Mouse (Mus musculus) gastrocnemius, postnatal 14 days (tissue): ENCODE measurements around the gene Pigs. TPM values are rescaled to one million over a fixed set of nuclear protein-coding genes. Genes with fewer than 3 reads are reported as not detected.

Source experiments
- DNase-seq: peaks from one replicate; pipeline ENCODE4 v3.0.0; 2021; ENCODE audit warnings: mixed read lengths
- intact Hi-C: fragments of 180-260 bp; cut with DNase I; formaldehyde crosslinking; loops from one replicate; pipeline ENCODE4 v1.15.1; 2025; ENCODE audit warnings: low total_unique reads
- long read RNA-seq, 2 experiments: library from polyadenylated mRNA; stranded (forward); transcript quantifications; one replicate each; pipeline ENCODE4 v2.0.0; 2021
- total RNA-seq, 2 experiments: library from RNA; stranded (reverse); gene quantifications; 2 replicates each; pipeline ENCODE4 v1.2.3; 2021

The Pigs gene
- total RNA-seq: 10 to 100 TPM; 23.1 to 25.1 TPM
- long read RNA-seq, experiment 1, transcript Pigs-201 (12 exons, 2,501 nt): major isoform, 55 of 66 reads
- long read RNA-seq, experiment 1, partial matches to known transcripts: 8 of 66 reads
- long read RNA-seq, experiment 1, other reads (novel, unspliced or antisense): 3 of 66 reads
- long read RNA-seq, experiment 2, transcript Pigs-201 (12 exons, 2,501 nt): major isoform, 59 of 68 reads
- long read RNA-seq, experiment 2, partial matches to known transcripts: 7 of 68 reads
- long read RNA-seq, experiment 2, other reads (novel, unspliced or antisense): 2 of 68 reads

DNA sequence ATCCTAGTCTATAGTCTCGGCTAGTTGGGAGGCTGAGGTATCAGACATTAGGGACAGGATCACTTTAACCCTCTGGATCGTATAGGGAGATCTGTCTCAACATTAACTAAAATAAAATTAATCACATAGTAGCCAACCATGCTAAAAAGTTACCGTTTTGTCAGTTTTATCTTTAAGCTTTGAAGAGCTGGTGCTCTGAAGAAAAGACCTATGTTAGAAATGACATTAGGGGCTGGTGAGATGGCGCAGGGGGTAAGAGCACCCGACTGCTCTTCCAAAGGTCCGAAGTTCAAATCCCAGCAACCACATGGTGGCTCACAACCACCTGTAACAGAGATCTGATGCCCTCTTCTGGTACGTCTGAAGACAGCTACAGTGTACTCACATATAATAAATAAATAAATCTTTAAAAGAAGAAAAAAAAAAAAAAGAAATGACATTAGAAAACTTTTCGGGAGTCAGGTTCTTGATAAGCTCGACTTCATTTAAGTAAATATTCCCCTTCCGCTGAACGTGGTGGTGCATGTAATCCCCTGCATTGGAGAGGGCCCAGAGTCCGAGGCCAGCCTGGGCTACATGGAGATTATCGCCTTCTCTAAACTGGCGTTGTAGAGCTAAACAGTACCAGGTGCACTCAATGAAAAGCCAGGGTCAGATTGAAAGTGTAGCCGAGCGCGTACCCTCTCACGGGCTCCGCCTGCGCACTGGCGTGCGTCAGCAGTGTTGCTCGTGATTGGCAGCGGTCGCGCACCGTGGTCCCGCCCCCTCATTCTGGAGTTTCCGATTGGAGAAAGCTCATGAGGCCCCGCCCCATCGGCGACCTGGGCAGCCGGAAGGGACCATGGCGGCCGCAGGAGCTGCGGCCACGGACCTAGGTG is at the start of gene Pigs:
Pigs (plus strand) TSS at position 782 of the 878 bp plus-strand sequence.
- DNase-seq: peak; percentile 98
- intact Hi-C loops: no loop called here

DNA sequence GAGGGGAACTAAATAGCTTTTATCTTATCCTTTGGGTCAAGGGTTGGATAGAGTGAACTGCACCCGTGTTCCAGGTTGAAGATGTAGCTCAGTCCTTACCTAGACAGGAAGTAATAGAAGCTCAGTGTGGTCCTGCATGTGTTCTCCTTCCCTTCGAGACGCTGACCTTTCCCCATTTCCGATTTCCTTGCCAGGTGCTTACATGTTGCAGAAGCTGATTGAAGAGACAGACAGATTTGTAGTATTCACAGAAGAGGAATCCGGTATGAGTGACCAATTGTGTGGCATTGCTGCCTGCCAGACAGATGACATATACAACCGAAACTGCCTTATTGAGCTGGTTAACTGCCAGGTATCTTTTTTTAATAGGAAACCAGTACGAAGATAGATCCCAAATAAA is 49.4 kb upstream of the Pigs start:
- intact Hi-C loops: no loop called here
- DNase-seq: no peak

DNA sequence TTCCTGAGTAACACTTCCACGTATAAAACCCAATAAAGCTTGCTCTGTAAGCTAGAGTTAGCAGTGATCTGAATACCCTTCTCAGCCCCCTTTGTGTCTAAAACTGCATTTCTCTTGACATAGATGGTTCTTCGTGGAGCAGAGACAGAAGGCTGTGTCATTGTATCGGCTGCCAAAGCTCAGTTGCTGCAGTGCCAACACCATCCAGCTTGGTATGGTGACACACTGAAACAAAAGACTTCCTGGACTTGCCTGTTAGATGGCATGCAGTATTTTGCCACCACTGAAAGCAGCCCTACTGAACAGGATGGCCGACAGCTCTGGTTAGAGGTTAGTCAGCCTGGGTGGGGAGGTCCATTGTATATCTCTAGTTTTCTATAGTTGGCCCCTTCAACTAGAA is 48.6 kb upstream of the Pigs start:
- intact Hi-C loops: no loop called here
- DNase-seq: no peak

DNA sequence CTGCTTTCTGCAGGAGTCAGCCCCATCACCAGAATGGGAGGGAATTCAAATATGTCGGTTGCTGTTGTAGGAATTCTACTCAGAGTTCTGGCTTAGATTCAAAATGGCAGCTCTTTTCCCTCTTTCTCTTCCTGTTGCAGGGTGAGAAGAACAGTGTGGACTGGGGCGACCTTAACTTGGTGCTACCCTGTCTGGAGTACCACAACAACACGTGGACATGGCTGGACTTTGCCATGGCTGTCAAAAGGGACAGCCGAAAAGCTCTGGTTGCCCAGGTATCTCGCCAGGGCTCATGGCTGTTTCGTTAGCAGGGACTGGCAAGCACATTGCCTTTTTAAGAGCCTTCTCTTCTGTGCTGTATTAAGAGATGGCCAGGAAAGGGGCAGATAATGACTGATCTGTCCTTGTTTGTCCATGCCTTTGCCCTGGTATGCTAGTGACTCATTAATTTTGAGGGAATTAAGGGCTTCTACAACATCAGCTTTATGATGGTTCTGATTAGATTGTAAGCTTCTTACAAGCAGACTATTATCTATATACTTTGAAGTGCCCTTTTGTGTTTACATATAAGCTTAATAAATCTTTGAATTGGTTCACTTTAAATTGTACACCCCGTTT is 39.0 kb upstream of the Pigs start:
- no peak for DNase-seq
- intact Hi-C loops: no loop called here

DNA sequence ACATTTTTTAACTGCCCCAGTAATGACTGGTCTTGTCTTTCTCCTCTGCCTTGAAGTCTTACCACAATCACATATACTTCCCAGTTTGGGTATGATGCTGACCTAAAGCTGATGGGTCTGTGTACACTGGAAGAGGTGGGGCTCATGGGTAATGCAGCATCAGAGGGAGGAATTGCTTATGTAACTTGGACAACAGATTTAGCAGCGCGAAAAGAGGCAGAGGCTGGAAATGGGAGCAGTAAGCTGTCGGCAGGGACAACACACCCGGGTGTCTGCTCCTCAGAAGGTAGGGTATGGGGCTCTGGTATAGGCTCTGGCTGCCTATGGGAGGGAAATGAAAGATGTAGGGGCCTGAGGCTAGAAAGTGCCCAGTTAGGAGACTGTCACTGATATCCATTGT is 37.6 kb upstream of the Pigs start, which contains the start of gene BC030499:
BC030499 (plus strand) TSS at position 188 of the 400 bp plus-strand sequence.
- intact Hi-C loops: no loop called here
- no peak for DNase-seq

DNA sequence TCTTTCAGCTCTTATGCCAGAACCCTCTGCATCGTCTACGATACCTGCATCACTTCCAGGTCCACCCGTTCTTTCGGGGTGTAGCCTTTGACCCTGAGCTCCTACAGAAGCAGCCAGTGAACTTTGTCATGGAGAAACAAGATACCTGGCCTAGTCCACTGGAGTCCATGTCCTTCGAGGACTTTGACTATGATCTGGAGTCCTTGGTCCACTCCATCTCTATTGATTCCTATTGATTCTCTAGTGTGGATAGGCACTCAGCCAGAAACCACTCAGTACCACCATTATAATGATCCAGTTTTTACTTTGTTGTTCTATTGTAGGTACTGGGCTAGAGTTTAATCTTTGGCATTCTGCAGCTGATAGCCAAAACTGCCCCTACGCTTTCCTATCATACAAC is 33.6 kb upstream of the Pigs start:
- intact Hi-C loops: no loop called here
- no peak for DNase-seq

DNA sequence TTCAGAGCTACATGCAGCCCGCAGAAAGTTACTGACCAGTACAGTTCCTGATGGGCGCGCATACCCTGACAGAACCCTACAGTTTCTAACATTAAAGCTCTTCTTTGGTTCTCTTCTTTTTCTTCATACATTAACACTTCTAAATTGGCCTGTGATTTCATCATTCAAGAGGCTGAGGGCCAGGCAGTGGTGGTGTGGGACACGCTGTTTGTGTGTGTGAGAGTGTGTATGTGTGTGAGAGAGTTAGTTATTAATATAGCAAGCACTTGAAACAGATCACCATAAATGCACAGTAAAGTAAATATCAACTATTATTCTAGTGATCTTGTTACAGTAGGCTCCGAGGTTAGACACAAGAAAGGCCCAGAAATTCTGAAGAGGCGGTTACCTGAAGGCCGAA is 27.3 kb upstream of the Pigs start:
- no peak for DNase-seq
- intact Hi-C loops: no loop called here

DNA sequence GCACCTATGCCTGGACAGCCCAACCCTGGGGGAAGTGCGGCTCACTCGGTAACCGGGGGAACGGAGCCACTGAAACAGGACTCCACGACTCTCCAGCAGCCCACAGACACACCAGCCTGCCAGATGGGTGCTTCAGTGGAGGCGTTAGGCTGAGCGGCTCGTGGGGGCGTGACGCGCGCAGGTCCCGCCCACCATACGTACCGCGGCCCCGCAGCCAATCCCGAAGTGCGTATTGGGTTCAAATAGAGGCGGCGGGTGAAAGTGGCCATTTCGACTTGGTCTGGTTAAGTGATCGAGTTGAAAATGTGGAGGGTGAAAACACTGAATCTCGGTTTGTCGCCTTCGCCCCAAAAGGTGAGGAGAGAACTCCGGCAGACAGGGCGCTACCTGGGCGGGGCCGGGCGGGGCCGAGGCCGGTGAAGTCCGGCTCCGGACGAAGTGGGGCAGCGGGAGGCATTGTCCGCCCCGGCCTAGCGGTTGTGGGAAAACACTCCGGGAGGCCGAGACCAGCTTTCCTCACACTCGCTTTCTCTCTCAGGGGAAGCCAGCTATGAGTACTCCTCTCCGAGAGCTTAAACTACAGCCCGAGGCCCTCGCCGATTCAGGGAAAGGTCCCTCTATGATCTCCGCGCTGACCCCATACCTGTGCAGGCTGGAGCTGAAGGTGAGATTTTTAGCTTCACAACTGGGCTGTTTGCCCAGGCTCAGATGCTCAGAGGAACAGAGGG is 26.7 kb upstream of the Pigs start, which contains the start of gene Spag5:
Spag5 (plus strand) TSS at position 173 of the 728 bp plus-strand sequence.
- DNase-seq: peak; percentile 87
- intact Hi-C loops: no loop called here

DNA sequence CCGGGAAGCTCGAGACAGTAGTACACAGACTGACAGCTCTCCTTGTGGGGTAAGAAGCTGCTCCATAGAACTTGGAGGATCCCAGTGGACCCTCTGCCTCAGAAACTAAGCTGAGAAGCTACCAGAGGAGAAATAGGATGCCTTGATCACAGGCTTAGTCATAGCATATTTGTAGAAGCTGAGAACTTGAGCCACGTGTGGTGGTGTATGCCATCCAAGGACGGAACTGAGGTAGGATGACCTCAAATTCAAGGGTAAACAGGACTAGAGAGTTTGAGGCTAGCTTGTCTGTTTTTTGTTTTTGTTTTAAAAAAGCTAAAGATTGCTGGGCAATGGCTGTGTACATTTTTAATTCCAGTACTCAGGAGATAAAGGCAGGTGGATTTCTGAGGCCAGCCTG is 22.9 kb upstream of the Pigs start:
- intact Hi-C loops: no loop called here
- no peak for DNase-seq

DNA sequence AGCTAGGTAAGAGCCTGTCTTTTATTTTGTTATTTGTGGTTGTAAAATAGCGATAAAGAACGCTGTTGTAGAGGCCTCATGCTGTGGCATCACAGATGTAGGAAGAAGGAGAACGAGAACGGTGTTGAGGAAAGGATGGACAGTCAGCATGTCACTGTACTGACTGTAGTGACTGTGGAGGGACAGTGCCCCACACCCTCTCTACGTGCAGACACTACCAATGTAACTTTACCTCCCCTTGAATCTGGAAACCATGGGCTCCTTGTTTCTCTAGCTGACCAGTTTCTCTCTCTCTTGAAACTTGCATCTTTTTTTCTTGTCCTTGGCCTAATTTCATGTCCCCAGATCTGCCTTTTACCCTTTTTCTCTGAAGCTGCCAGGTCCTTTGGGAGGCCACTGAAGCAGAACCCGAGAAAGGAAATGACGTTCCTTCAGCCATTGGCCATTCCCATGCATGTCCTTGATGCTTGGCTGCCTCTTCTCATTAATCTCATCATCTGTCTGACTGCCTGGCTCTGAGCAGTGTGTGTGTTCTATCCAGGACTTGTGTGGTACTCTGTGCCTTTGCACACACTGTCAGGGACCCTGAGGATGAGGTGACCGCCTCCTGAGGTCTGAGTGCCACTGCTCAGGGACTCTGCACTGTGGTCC is 17.2 kb upstream of the Pigs start:
- no peak for DNase-seq
- intact Hi-C loops: no loop called here

DNA sequence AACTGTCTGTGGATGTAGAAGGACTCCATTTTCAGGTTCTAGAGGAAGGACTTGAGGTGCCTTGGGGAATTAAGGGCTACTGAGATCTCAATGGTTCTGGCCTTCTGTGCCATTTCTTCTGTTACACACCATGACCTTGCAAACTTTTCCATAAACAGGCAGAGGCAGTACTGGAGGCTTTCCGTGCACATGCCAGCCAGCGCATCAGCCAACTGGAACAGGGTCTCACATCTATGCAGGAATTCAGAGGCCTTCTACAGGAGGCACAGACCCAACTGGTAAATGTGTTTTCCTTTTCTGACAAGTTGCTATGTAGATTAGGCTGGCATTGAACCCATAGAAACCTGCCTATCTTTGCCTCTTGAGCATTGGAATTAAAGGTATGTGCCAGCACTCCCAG is 14.6 kb upstream of the Pigs start:
- intact Hi-C loops: no loop called here
- no peak for DNase-seq

DNA sequence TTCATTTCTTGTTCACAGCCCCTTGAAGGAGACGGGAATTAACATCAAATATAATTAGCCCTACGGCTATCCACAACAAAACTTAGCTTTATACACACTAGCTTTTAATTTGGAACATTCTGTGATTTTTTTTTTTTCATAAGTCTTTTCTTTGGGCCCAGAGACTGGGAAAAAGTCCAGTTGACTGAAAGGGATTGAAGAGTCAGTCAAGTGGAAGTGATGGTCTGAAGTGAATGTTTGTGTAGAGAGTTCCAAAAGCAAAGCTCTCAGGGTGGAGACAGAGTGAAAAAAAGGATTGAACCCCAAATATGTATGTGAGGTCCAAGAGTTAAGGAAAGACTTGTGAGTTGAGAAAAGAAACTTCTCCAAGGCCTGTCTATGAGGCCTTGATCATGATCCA is 9.8 kb upstream of the Pigs start:
- DNase-seq: no peak
- intact Hi-C loops: no loop called here

DNA sequence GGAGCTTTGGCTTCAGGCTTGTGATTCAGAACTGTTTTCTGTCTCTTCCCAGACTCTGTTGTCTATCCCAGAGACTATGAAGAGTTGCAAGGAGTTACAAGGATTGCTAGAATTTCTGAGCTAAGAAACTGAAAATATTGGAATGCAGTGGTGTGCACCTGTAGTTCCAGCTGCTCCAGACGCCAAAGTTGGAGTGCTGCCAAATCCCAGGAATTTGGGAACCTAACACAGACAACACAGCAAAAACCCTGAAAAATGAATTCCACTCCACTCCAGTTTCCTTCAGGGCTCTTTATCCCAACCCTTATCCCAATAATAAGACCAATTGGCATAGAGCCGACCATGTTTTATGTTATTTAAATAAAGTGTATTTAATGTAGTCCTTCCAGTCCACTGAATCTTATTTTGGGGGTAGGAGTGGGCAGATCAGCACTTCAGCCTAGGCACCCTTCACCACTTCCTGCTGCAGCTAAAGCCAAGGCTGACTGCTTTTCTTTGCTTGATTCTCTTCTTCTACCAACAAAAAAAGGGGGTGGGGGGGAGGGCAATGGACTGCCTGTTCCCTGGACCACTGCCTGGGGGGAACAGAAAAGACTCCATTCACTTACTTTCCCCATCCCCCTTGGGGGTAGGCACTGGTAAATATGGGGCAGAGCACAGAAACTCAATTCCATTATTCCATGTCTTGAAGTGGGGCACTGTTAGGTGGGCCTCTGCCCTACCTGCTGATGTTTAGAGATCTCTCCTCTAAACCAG is 6.0 kb upstream of the Pigs start:
- intact Hi-C loops: no loop called here

DNA sequence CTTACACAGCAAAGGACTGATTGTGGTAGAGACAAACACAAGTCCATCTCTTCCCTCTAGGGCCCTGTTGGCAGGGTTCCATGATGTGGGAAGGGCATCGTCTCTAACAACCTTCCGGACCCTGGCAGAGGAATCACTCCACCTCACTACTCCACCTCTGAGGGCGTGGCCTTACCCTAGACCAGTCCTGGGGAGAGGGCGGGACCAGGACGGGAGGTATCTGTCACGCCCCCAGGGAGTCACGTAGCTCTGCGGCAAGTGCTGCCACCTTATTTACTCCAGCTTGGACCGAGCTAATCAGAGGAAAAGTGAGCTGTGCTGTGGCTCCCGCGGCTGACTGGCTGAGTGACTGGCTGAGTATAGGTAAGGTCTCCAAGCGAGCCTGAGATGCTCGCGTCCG is 5.4 kb upstream of the Pigs start, which contains the start of gene Aldoc:
Aldoc (plus strand) TSS at position 109 of the 400 bp plus-strand sequence.
- peak; percentile 63 for DNase-seq
- intact Hi-C loops: no loop called here

More for the DNA sequence above, 6.0 kb upstream of the Pigs start:
- no peak for DNase-seq

DNA sequence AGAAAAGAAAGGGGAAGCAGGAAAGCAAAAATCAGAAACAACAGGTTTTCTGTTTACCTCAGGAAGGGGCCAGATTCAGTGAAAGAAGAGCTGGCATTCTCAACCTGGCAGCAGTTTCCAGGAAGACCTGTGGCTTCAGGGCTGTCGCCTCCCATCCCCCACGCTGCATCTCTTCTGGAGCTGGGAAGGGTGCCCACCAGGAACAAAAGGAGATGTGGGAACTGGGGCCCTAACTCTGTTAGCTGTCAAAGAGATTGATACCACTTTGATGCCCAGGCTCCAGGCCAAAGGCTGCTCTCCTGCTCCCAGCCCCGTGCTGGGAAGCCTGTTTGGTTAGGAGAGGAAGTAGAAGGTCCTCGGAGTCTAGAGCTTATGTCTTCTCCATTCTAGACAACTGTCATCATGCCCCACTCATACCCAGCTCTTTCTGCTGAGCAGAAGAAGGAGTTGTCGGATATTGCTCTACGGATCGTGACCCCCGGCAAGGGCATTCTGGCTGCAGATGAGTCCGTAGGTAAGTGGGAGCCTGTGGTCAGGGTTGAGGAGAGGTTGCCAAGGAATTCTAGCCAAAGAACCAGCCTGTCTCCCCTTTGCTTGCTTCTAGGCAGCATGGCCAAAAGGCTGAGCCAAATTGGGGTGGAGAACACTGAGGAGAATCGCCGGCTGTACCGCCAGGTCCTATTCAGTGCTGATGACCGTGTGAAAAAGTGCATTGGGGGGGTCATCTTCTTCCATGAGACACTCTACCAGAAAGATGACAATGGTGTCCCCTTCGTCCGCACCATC is 4.0 kb upstream of the Pigs start:
- intact Hi-C loops: no loop called here
- DNase-seq: no peak

DNA sequence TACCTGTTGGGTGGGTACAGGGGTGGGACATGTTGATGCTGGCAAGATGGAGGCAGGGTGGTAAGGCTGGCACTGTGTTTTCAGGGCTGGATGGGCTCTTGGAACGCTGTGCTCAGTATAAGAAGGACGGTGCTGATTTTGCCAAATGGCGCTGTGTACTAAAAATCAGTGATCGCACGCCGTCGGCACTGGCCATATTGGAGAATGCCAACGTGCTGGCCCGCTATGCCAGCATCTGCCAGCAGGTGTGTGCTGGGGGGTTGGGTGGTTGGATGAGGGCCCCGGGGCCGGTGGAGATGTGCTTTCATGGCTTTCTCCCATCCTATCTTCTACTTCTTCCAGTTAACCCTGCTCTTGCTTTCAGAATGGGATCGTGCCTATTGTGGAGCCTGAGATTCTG is 3.2 kb upstream of the Pigs start:
- intact Hi-C loops: no loop called here
- DNase-seq: no peak

DNA sequence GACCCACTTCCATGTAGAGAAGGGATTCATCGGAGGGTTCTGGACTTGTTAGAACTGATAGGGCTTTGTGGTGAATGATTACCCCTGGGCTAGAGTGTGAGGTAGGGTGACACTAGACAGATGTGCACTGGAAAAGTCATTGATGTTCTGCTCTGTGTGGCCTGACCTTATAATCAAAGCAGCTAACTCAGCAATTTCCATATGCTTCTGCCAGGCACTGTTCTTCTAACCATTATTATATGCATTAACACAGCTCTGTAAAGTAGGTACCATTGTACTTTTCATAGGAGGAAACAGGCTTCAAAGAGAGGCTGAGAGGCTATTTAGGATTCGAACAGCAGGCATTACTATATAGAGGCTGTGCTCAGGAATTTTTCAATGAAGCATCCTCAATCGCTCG is 1.0 kb upstream of the Pigs start:
- intact Hi-C loops: no loop called here

More for the DNA sequence above, 1.0 kb upstream of the Pigs start:
- DNase-seq: no peak
